Mouse (Mus musculus): ENCODE results near the gene Ddo.

Ddo gene

DNA sequence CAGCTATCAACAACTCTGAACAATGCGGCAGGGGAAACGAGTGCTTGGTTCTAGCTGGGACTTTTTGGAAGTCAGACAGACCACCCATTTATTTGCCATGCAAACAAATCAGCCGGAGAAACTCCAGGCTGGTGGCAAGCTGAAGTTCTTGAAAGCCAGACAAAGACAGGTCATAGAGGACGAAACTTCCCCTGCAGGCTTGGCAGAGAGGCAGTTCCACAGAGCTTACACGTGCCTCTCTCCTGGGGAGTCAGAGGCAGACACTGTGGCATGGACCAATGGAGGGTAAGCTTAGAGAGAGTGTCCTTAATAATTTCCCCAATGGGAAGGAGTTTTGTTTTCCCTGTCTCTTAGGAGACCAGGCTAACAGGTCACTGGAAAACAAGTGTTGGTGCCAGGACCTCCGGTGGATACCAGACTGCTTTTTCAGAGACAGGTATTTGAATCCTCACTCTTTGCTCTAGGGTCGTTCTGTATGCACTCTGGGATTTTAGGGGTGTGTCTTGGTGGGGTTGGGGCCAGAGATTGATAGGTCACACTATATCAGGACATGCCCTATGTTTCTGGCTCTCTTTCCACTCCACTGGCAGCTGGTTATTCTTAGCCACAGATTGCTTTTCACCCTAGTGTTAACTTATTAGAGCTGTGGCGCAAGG, at the start of gene Ddo:
Gene Ddo (plus strand): TSS at position 356 of the 656 bp plus-strand sequence.
- DNase-seq (ENCODE audit: low spot score), result no peak

- DNase-seq (ENCODE audit: low spot score), result no peak
These were observed 46.1 kb upstream of the Ddo start for GRCm38 (mm10) chr10:40583584-40584255.

DNA sequence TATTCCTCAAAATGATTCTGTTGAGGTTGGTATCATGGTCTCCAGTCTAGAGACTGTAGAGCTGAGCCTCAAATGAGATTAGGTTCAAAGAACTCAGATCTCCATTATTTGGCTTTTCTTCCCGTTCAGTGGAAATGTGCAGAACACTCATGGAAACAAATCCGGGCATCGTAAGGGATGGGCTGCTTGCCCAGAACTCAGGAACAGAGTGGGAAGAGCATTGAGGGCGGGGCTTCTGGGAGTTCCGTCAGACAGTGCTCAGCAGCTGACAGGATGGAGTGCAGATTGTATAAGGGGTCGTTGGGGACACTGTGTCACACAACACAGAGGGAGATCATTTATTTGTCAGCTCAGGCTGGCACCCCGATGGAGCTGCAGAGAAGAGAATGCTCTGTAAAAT, 37.6 kb upstream of the Ddo start:
- no peak for DNase-seq (ENCODE audit: low spot score)

DNA sequence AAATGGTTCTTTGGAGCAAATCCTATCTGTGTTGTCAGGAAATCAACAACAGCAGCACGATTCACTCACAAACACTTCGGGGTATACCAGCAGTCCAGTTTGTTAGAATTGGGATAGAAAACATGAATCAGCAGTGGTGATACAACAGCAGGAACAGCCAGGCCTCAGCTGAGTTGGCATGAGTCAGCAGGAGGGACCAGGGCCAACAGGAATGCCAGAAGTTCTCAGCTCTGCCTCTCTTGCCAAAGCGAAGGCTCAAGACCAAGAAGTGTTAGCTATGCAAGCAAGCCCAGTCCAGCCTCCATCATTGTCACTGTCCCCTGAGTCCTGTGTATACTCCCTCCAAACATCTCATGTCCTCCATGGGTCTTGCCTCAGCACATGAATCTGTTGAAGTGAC, 32.6 kb upstream of the Ddo start:
- DNase-seq (ENCODE audit: low spot score), result no peak

GRCm38 (mm10) chr10:40604706-40605394, 25.0 kb upstream of the Ddo start:
- no peak for DNase-seq (ENCODE audit: low spot score)

GRCm38 (mm10) chr10:40617973-40618372, 11.8 kb upstream of the Ddo start:
- DNase-seq (ENCODE audit: low spot score), result no peak

DNA sequence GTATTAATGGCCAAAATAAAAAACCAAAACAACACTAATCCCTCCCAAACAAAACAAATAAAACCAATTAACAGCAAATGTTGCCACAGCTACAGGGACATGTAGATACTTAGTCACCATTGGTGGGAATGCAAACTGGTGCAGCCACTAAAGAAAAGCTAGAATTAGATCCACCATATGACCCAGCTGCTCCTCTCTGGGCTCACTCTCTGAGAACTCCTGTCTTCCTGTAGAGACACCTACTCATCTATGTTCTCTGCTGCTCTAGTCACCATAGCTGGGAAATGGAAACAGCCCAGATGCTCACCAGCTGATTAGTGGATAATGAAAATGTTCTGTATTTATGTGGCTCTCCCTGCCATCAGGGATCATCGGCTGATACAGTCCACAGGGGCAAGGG, 10.1 kb upstream of the Ddo start:
- DNase-seq (ENCODE audit: low spot score), result no peak

GRCm38 (mm10) chr10:40629140-40629539, 671 bp upstream of the Ddo start:
- DNase-seq (ENCODE audit: low spot score), result no peak

DNA sequence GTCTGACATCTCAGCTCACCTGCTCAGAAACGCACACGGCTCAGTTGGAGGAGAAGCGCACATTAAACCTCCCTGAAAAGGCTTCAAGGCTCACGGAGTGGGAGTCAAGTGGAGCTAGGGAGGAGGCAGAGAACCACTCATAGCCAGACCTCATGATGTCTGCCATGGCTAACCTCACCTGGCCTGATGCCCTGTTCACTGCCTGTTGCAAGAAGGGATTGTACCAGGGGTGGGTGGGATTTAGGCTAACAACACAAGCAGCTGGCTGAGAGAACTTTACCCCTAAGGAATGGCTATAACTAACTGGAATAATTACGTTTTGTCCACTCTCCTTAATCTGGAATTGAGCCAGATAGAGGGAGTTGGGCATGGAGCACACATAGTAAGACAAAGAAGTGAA, 646 bp downstream of the Ddo start:
- DNase-seq (ENCODE audit: low spot score), result no peak

DNA sequence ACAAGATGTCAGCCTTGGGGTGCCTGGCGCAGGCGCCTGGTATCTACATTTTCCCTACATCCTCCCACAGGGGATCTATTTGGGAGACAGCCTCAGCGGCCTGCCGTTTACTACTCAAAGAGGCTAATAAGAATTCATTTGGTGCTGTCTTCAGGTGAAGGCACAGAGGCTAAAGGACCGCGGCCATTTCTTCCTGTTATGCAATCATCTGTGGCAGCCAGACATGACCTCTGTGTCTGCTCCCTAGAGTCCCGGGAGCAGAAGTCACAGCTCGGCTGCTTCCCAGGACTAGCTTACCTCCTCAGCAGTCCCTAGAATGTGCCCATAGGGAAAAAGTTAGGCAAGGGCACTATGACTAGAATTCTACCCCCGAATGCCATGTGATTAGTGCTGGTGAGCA, 1.1 kb downstream of the Ddo start:
- no peak for DNase-seq (ENCODE audit: low spot score)

- DNase-seq (ENCODE audit: low spot score), result no peak
These were observed 2.3 kb downstream of the Ddo start for GRCm38 (mm10) chr10:40632087-40632486.

DNA sequence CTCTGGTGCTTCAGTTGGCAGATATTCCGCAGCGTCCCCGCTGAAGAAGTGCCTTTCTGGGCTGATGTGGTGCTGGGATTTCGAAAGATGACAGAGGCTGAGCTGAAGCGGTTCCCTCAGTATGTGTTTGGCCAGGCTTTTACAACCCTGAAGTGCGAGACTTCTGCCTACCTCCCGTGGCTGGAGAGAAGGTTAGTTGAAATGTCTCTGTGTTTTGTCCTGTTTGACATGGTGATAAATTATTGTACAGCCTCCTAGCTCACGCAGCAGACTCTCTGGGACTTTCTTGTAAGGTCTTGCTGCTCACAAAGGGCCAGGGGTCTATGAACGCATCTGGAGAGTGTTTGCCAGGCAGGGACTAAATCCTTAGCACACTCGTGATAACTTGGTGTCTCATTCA, 7.5 kb downstream of the Ddo start:
- peak; percentile 39 for DNase-seq (ENCODE audit: low spot score)

DNA sequence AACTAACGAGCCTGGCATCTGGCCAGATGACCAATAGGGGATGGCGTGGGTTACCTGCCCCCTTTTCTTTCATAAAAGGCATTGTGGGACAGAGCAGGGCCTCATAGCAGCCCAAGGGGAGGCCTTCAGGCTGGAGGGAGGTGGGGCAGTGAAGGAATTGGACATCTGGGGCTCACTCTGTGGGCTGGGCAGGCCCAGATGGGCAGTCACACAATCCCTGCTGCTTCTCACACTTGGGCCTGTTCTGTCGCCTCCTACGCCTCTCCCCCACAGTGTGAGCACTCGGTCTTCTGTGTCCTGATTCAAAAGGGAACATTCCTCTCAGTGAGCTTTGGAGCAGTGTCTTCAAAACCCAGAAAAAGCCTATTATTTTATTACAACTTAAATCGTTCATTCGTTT, 8.5 kb downstream of the Ddo start:
- DNase-seq (ENCODE audit: low spot score), result no peak

- no peak for DNase-seq (ENCODE audit: low spot score)
These were observed 9.3 kb downstream of the Ddo start for GRCm38 (mm10) chr10:40638823-40639819.

DNA sequence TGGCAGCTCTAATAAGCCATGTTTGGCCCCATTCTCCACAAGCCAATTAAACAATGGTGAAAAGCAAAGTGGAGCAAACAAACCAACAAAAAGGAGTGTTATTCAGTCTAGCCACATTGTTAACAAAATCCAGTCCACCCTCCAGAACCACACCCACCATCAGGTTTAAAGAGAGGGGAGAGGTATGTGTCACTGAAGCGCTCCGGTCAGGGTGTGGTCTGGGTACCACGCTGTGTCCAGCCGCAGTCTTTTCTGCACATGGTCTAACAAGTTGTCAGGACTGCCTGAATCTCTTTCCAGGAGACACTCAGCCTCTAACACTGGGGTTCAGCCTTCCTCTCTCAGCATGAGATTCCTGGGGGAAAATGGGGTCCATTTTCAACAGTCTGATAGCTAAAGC, 10.6 kb downstream of the Ddo start:
- DNase-seq (ENCODE audit: low spot score), result no peak

GRCm38 (mm10) chr10:40641901-40642300, 12.1 kb downstream of the Ddo start:
- DNase-seq (ENCODE audit: low spot score), result no peak

- DNase-seq (ENCODE audit: low spot score), result no peak
These were observed 13.3 kb downstream of the Ddo start for GRCm38 (mm10) chr10:40643126-40643525.

- no peak for DNase-seq (ENCODE audit: low spot score)
These were observed 14.6 kb downstream of the Ddo start for GRCm38 (mm10) chr10:40644456-40644855.

- no peak for DNase-seq (ENCODE audit: low spot score)
These were observed 15.5 kb downstream of the Ddo start for GRCm38 (mm10) chr10:40645346-40645745.

DNA sequence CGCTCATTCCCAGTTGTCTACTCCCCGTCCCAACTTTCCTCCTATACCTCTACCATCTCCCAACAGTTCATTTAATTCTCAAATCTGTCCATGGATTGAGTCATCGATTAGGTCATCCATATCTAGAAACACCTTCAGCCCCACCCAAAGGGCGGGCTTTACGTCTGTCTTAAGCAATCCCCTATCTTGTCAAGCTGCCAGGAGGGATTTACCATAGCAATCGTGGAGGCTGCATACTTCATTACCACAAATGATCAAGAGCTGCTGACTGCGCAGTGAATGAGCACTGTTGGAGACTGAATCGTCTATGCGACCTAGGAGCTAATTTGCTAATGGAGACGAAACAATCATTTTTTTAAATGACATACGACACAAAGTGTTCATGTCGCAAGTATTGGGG, 19.0 kb downstream of the Ddo start:
- no peak for DNase-seq (ENCODE audit: low spot score)

DNA sequence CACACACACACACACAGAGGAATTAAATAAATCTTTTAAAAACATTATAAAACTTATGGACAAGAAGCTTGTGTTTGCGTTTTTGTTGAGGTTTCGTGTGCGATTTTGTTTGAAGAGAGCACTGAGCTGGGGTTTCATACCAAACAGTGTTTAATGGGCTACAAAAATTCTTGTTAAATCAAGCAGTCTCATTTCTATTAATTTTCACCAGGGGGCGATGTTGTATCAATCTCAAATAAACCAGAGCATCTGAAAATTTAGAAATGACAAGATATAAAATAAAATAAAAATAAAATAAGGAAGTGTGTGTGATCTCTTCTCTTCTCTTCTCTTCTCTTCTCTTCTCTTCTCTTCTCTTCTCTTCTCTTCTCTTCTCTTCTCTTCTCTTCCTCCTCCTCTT, 19.8 kb downstream of the Ddo start:
- DNase-seq (ENCODE audit: low spot score), result no peak

DNA sequence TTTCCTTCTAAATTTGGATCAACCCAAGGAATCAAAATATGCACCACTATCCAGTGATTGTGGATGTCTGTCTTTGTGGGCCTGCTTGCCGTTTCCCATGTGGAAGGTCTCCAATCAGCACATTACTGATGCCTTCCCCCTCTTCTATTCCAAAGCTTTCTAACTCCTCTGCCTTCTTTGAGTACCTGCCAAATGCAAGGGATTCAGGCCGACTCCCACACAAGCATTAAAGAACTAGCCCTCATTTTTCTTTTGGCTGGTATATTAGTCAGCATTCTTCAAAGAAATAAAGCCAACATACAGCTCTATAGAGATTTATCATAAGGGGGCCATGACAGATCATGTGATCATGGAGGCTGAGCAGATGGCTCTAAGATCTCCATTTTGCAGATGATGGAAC, 21.9 kb downstream of the Ddo start:
- DNase-seq (ENCODE audit: low spot score), result no peak

Measured in yolk sac, embryonic 10.5 days (tissue).